Mouse (Mus musculus) hindbrain, embryonic 14.5 days (tissue): ENCODE data around the gene Sh3glb1. TPM values are rescaled to one million over a fixed set of nuclear protein-coding genes. Genes with fewer than 3 reads are reported as not detected.

Experiments
- ATAC-seq: fragments of 200-750 bp; cut with Nextera tagmentation; 2 replicates; pipeline ENCODE4 v1.8.0; 2017; ENCODE audit warnings: moderate number of reproducible peaks, mild to moderate bottlenecking, moderate TSS enrichment, moderate library complexity; ENCODE audit not compliant: low FRiP score
- DNase-seq: peaks from one replicate; pipeline ENCODE4 v3.0.0-alpha.2; 2015; ENCODE audit warnings: low spot score
- H3K27ac ChIP-seq: fragments of 300-500 bp; sonication (generic); 2 replicates; pipeline ENCODE4 v1.5.1; 2014; ENCODE audit warnings: mild to moderate bottlenecking, moderate library complexity
- H3K27me3 ChIP-seq: fragments of 300-500 bp; sonication (generic); 2 replicates; pipeline ENCODE4 v1.6.1; 2014; ENCODE audit warnings: mild to moderate bottlenecking, low read length, mixed read lengths; ENCODE audit not compliant: control insufficient read depth, insufficient read depth
- H3K36me3 ChIP-seq: fragments of 300-500 bp; sonication (generic); replicated peaks from 2 replicates; pipeline ENCODE4 v1.6.1; 2014; ENCODE audit not compliant: control insufficient read depth, insufficient read depth
- H3K4me1 ChIP-seq: fragments of 300-500 bp; sonication (generic); replicated peaks from 2 replicates; pipeline ENCODE4 v1.6.1; 2014; ENCODE audit warnings: antibody characterized with exemption, low read length, mixed read lengths; ENCODE audit not compliant: control insufficient read depth, insufficient read depth
- H3K4me2 ChIP-seq: fragments of 300-500 bp; sonication (generic); replicated peaks from 2 replicates; pipeline ENCODE4 v1.6.1; 2014; ENCODE audit warnings: mild to moderate bottlenecking, moderate library complexity
- H3K4me3 ChIP-seq: fragments of 300-500 bp; sonication (generic); replicated peaks from 2 replicates; pipeline ENCODE4 v1.5.1; 2014; ENCODE audit warnings: mild to moderate bottlenecking, low read length
- H3K9ac ChIP-seq: fragments of 300-500 bp; sonication (generic); 2 replicates; pipeline ENCODE4 v1.6.1; 2014
- H3K9me3 ChIP-seq: fragments of 300-500 bp; sonication (generic); 2 replicates; pipeline ENCODE4 v1.6.1; 2016; ENCODE audit warnings: low read length; ENCODE audit not compliant: control insufficient read depth
- WGBS: fragments of 180-500 bp; shearing (Covaris S2); extraction: QIAGEN DNeasy Blood & Tissue Kit; methylation state at CpG from one replicate; pipeline ENCODE4 v1.1.7; 2014; 5-methylcytosine and 5-hydroxymethylcytosine counted together
- polyA plus RNA-seq: library from polyadenylated mRNA; unstranded; fragments of >200 nt; fragmentation: Nextera tagmentation; extraction: Ambion mirVana; gene quantifications from 2 replicates; pipeline ENCODE4 v1.2.1, GENCODE M21; 2014

Sh3glb1 gene
- polyA plus RNA-seq, 1 experiment from 2014 or later: 138 TPM

GRCm38 (mm10) chr3:144668949-144669348 is 51.2 kb downstream of the Sh3glb1 start:
- ATAC-seq: no peak
- 45% methylated on average over 2 of the region's 2 CpGs for WGBS

GRCm38 (mm10) chr3:144668039-144668438 is 52.1 kb downstream of the Sh3glb1 start:
- no peak for DNase-seq
- H3K4me2 ChIP-seq: no peak overlapping the region
- no peak overlapping the region for H3K27ac ChIP-seq
- no peaks in the 10 kb centered on the region for H3K9me3 ChIP-seq
- peaks cover 8% of the 10 kb centered on the region for H3K4me1 ChIP-seq
- no peaks in the 10 kb centered on the region for H3K36me3 ChIP-seq
- no peak overlapping the region for H3K9ac ChIP-seq
- no peak overlapping the region for H3K4me3 ChIP-seq
- H3K27me3 ChIP-seq: no peaks in the 10 kb centered on the region
- 87% methylated on average over 9 of the region's 9 CpGs for WGBS
- no peak for ATAC-seq

More at GRCm38 (mm10) chr3:144668949-144669348, 51.2 kb downstream of the Sh3glb1 start:
- Histone ChIP-seq H3K4me3 (no peak overlapping the region), H3K4me2 (no peak overlapping the region), H3K27me3 (no peaks in the 10 kb centered on the region), H3K4me1 (peaks cover 8% of the 10 kb centered on the region), H3K27ac (no peak overlapping the region), H3K9ac (no peak overlapping the region), H3K36me3 (no peaks in the 10 kb centered on the region), H3K9me3 (no peaks in the 10 kb centered on the region)
- no peak for DNase-seq

GRCm38 (mm10) chr3:144664363-144665299 is 55.5 kb downstream of the Sh3glb1 start:
- H3K9ac ChIP-seq: no peak overlapping the region
- no peaks in the 10 kb centered on the region for H3K36me3 ChIP-seq
- peak; percentile 34 for DNase-seq
- H3K4me1 ChIP-seq: peaks cover 8% of the 10 kb centered on the region
- H3K27me3 ChIP-seq: no peaks in the 10 kb centered on the region
- WGBS: 43% methylated on average over 22 of the region's 22 CpGs
- H3K9me3 ChIP-seq: no peaks in the 10 kb centered on the region
- H3K4me3 ChIP-seq: no peak overlapping the region
- H3K4me2 ChIP-seq: 0 out of 2 replicates have a peak overlapping the region, but pooled peaks have one; percentile 2
- ATAC-seq: peak; percentile 44
- H3K27ac ChIP-seq: no peak overlapping the region

GRCm38 (mm10) chr3:144663415-144664093 is 56.6 kb downstream of the Sh3glb1 start:
- H3K9me3 ChIP-seq: no peaks in the 10 kb centered on the region
- H3K4me2 ChIP-seq: no peak overlapping the region
- no peaks in the 10 kb centered on the region for H3K27me3 ChIP-seq
- no peak overlapping the region for H3K4me3 ChIP-seq
- 95% methylated on average over 7 of the region's 7 CpGs for WGBS
- H3K27ac ChIP-seq: no peak overlapping the region
- DNase-seq (no peak), ATAC-seq (no peak)
- no peak overlapping the region for H3K9ac ChIP-seq
- H3K4me1 ChIP-seq: peaks cover 8% of the 10 kb centered on the region
- no peaks in the 10 kb centered on the region for H3K36me3 ChIP-seq

- DNase-seq: no peak
- Histone ChIP-seq H3K4me3 (no peak overlapping the region), H3K9me3 (no peaks in the 10 kb centered on the region), H3K27ac (no peak overlapping the region), H3K36me3 (no peaks in the 10 kb centered on the region), H3K27me3 (no peaks in the 10 kb centered on the region), H3K4me1 (peaks cover 8% of the 10 kb centered on the region), H3K9ac (no peak overlapping the region), H3K4me2 (no peak overlapping the region)
- ATAC-seq: no peak
- WGBS: 89% methylated on average over 8 of the region's 8 CpGs
Observed at GRCm38 (mm10) chr3:144662215-144662852, 57.8 kb downstream of the Sh3glb1 start.

GRCm38 (mm10) chr3:144661439-144661838 is 58.7 kb downstream of the Sh3glb1 start:
- Histone ChIP-seq H3K4me2 (no peak overlapping the region), H3K9me3 (no peaks in the 10 kb centered on the region), H3K36me3 (no peaks in the 10 kb centered on the region), H3K4me3 (no peak overlapping the region), H3K9ac (no peak overlapping the region), H3K27me3 (no peaks in the 10 kb centered on the region), H3K27ac (no peak overlapping the region), H3K4me1 (peaks cover 8% of the 10 kb centered on the region)
- DNase-seq (no peak), ATAC-seq (no peak)
- 93% methylated on average over 3 of the region's 3 CpGs for WGBS

- ATAC-seq (no peak), DNase-seq (peak; percentile 29)
- WGBS: 54% methylated on average over 5 of the region's 5 CpGs
- Histone ChIP-seq H3K9ac (no peak overlapping the region), H3K4me3 (no peak overlapping the region), H3K36me3 (no peaks in the 10 kb centered on the region), H3K4me2 (no peak overlapping the region), H3K9me3 (0 out of 2 replicates have a peak, but pooled peaks cover 3% of the 10 kb centered on the region), H3K27me3 (no peaks in the 10 kb centered on the region), H3K27ac (no peak overlapping the region), H3K4me1 (0 out of 2 replicates have a peak, but pooled peaks cover 3% of the 10 kb centered on the region)
Observed at GRCm38 (mm10) chr3:144644202-144644601, 75.9 kb downstream of the Sh3glb1 start.

GRCm38 (mm10) chr3:144643301-144643871 is 76.7 kb downstream of the Sh3glb1 start:
- WGBS: 13% methylated on average over 2 of the region's 2 CpGs
- H3K4me2 ChIP-seq: no peak overlapping the region
- 0 out of 2 replicates have a peak, but pooled peaks cover 3% of the 10 kb centered on the region for H3K4me1 ChIP-seq
- H3K27ac ChIP-seq: no peak overlapping the region
- DNase-seq (peak; percentile 48), ATAC-seq (peak; percentile 71)
- no peak overlapping the region for H3K4me3 ChIP-seq
- H3K9ac ChIP-seq: no peak overlapping the region
- no peaks in the 10 kb centered on the region for H3K36me3 ChIP-seq
- H3K27me3 ChIP-seq: no peaks in the 10 kb centered on the region
- 0 out of 2 replicates have a peak, but pooled peaks cover 3% of the 10 kb centered on the region for H3K9me3 ChIP-seq
